Mouse (Mus musculus): ENCODE measurements around the gene Polq.
"Not testable (repeated sequence)": the region's sequence is repeated elsewhere in the genome, so short reads cannot be mapped to it uniquely, and the experiment has no call there.

GRCm38 (mm10) chr16:37125190-37125589 lies 113.6 kb downstream of the Polq start:
- not testable (repeated sequence) for TF ChIP-seq GABPA (IDR thresholded peaks at IDR 0.05; ENCODE audit: insufficient replicate concordance, low read depth, low read length); ETS1 (conservative IDR thresholded peaks at IDR 0.05; ENCODE audit: low read depth, low read length); EP300 (IDR thresholded peaks at IDR 0.05; ENCODE audit: low read length); POLR2A (IDR thresholded peaks at IDR 0.05; ENCODE audit: low read depth, low read length); CTCF (conservative IDR thresholded peaks at IDR 0.05 in 1 of 2, IDR thresholded peaks at IDR 0.05 in 1 of 2; ENCODE audit: low read depth in 2 of 2, low read length in 2 of 2); ZMIZ1 (IDR thresholded peaks at IDR 0.05; ENCODE audit: low read depth, low read length); JUN (IDR thresholded peaks at IDR 0.05; ENCODE audit: insufficient read depth, low read depth, low read length); UBTF (IDR thresholded peaks at IDR 0.05; ENCODE audit: low read depth, low read length); SIN3A (IDR thresholded peaks at IDR 0.05; ENCODE audit: low read length); MAZ (IDR thresholded peaks at IDR 0.05; ENCODE audit: low read depth, low read length); KAT2A (IDR thresholded peaks at IDR 0.05; ENCODE audit: insufficient replicate concordance, low read length); MAFK (IDR thresholded peaks at IDR 0.05; ENCODE audit: insufficient replicate concordance, low read length)

Data from CH12.LX (cell line).